Mouse (Mus musculus) embryonic fibroblast, embryonic 13.5 days (primary cell): ENCODE measurements around the gene Il18r1.

ENCODE experiments used
- CTCF ChIP-seq: IDR thresholded peaks from 2 replicates; pipeline ENCODE4 v1.5.1; 2011; ENCODE audit warnings: mild to moderate bottlenecking, control low read depth, low read length, moderate library complexity, borderline replicate concordance; ENCODE audit not compliant: insufficient read depth
- POLR2A ChIP-seq: IDR thresholded peaks from 2 replicates; pipeline ENCODE4 v1.6.1; 2011; ENCODE audit warnings: low read depth, mild to moderate bottlenecking, control low read depth, low read length, moderate library complexity

DNA sequence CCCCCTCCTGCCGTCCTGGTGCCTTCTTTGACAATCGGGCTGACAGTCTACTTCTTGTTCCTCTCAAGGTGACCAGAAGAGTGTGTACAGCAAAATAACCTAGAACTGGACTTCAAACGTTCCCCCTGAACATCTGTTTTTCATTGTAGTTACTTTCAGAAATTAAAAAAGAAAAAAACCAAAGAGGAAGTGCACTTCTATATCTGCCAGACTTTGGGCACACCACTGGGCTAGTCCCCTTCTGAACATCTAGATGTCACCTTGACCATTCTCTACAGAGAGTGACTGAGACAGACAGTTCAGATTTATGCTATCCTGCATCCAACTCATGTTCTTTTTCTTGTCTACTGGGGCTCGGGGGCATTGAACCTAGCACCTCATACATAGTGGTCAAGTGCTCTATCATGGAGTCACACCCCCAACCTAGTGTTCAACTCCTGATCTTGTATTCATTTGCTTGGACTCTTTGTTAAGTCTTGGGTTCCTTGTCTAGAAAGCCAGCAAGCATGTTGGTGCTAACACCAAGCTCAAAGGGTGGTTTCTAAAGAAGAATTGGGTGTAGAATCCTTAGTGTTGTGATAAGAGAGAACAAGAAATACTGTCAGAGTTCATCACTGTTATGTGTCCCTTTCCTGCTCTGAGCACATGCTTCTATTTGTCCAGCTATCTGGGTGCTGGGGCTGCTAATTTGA is 35.1 kb upstream of the Il18r1 start:
- TF ChIP-seq POLR2A (no peak), CTCF (no peak)
